Mouse (Mus musculus): ENCODE measurements at regions not wholly inside any gene's neighbourhood (a gene's known extent, or its start where the extent isn't known, plus 50 kb on each side); places are given as distances from the start of the nearest gene placed in this dataset.
"Not testable (repeated sequence)": the region's sequence is repeated elsewhere in the genome, so short reads cannot be mapped to it uniquely, and the experiment has no call there.

- no peak for DNase-seq (ENCODE audit: low spot score)
These were observed 107.5 kb upstream of the Rasgrp1 start for GRCm38 (mm10) chr2:117450172-117450865.

GRCm38 (mm10) chr2:117451818-117452217, 109.0 kb upstream of the Rasgrp1 start:
- no peak for DNase-seq (ENCODE audit: low spot score)

DNA sequence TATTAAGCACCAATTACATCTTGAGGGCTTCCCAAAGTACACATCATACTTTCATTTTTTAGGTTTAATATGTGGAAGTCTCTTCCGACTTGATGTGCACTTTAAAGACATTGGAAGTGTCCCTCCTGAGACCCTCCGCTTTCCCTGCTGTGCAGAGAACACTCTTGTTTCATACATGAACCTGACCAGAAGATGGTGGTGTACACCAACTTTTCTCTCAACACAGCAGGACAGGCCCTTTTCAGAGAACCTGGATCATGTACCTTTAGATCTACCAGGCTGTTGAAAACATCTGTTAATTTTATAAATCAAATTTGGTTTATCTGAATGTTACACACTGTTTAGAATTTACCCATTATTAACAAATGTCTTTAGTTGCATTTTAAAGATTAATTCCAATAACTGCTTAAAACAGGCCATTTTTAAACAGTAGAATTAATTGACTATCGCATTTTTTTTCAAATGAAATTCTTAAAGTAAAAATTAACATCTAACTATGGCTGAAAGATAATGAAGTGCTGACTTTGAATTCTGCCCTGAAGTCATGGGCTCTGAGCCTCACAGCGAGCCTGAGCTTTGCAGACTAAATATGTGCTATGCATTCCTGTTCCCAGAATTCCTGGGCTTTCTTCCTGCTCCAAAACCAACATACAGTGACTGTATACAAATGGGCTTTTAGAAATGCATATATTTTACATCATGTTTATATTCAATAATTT, 112.4 kb upstream of the Rasgrp1 start:
- DNase-seq (ENCODE audit: low spot score), result no peak

DNA sequence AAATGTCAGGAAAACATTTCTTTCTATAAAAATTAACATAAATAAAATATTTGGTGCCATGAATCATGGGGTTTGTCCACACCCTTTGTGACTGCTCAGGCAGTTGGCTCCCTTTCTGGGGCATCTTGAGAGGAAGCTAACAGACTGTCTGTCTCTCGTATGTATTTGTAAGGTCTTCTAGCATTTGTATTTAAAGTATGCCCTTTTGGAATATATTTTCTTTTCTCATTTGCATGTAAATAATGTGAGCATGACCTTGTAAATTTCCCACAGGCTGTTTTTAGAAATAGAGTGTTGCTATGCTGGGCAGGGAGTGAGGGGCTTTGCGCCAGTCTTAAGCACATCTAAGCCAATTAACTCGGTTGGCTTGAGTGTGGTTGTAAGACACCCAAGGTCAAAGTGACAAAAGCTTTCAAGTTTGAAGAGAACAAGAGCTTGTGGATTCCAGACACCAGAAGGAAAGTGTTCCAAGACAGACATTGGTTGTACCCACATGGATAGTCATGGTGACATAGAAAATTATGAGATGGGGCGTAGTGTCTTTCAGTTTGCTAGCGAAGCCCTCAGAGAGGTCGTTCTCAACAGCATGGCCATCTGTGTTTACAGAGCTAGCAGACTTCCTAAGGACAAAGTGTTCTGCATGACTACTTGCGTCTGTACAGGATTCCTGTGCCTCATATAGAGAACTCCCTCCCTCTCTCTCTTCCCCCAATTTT, 113.1 kb upstream of the Rasgrp1 start:
- DNase-seq (ENCODE audit: low spot score), result no peak

- DNase-seq (ENCODE audit: low spot score), result no peak
These were observed 113.7 kb upstream of the Rasgrp1 start for GRCm38 (mm10) chr2:117456456-117457020.

- no peak for DNase-seq (ENCODE audit: low spot score)
These were observed 118.9 kb upstream of the Rasgrp1 start for GRCm38 (mm10) chr2:117461541-117462290.

GRCm38 (mm10) chr2:117474885-117475542, 132.2 kb upstream of the Rasgrp1 start:
- no peak for DNase-seq (ENCODE audit: low spot score)

DNA sequence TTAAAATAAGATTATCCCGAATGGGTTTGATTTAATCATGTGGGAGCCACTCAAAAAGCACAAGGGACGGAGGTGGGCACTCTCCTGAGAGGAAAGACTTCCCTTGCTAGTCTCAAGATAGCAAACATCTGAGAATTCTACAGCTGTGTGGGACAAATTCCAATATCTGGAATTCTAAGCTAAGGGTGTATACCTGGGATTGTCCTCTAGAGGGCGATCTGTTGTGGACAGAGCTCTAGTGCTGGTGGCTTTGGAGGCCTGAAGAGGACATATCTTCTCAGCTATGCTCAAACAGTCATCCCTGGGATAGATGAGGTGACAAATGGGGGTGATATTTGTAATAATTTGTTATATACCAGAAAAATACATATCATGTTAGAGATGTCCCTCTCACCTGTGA, 132.8 kb upstream of the Rasgrp1 start:
- no peak for DNase-seq (ENCODE audit: low spot score)

- not testable (repeated sequence) for DNase-seq (ENCODE audit: low spot score)
These were observed 134.7 kb upstream of the Rasgrp1 start for GRCm38 (mm10) chr2:117477503-117477902.

DNA sequence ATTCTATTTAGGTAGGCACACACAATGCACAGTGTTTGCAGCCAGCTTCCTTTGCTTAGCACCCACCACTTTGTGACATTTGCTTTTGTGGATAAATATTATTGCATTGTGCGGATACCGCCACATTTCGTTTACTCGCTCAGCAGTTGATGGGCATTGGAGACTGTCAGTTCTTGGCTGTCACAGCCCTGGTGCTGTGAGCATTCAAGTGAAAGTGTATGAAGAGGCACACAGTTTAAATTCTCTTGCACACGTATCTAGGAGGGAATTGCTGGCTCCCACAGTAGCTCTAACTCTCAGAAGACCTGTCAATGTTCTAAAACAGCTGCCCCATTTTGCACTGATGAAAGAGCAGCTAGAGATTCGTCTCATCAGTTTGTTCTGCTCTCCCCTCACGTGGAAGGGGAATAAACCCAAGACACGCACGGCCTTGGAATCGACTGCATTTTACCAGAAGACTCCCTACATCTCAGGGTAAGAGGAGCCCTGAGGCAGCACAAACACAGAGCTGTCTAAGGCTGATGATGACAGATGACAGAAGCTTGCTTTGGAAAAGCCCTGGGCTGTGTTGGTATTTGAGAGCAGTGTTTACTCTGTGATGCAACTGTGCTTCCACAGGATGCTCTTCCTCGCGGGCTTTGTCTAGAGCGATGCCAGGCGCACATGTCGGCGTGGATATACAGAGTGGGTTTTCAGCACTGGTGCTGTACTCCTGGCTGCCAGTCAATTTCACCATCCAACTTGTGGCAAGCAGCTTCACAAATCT, 136.6 kb upstream of the Rasgrp1 start:
- DNase-seq (ENCODE audit: low spot score), result not testable (repeated sequence)

DNA sequence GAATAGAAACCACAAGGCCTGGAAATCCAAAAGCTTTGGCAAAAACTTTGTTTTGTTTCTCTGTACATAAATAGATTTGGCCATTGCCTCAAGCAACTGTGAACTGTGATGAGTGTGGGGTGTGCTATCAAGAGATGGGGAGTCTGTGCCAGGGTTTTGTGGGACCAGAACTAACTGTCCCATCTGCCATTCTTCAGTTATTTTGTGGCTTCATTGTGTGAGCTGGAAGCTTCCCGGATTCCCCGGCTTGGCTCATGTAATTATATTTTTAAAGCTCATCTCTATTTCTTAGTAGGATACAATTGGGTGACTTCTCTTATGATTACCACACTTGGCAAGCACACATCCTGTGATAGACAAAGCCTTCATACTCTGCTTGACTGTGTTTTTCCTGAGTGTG, 143.6 kb upstream of the Rasgrp1 start:
- peak; percentile 2 for DNase-seq (ENCODE audit: low spot score)

- no peak for DNase-seq (ENCODE audit: low spot score)
These were observed 155.8 kb upstream of the Rasgrp1 start for GRCm38 (mm10) chr2:117498565-117498964.

DNA sequence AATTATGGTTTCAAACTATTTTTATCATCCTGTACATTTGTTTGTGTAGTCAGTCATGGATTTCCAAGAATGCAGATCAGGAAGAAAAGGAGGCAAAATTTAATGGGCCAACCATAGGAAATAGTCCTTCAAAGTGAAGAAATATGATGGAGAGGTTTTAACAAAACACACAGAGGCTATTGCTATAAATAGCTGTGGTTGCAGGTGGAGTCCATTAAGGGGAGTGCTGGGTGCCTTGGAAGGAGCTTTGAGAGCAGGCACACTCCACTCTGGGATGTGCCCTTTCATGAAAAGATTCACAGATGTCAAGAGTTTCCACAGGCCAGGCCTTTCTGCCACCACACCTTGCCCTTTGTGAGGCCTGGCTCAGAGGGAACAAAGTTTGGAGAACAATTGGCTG, 159.8 kb upstream of the Rasgrp1 start:
- DNase-seq (ENCODE audit: low spot score), result no peak

DNA sequence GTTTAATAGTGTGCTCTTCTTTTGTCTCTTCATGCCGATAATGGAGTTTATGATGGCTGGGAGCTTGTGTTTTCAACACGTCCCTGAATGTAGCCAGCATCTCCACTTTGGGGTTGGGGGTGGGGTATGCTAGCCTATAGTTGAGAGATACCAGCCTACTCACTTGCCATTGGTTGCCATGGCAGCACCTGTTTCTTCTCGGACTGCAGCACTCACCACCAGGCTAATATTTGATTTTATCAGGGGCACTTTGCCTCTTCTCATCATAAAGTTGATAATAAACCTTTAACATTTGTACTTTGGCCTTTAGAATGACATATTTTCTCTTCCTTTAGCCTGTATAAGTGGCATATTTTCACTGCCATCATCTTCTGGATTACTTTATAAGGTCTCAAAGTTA, 168.9 kb upstream of the Rasgrp1 start:
- no peak for DNase-seq (ENCODE audit: low spot score)

- DNase-seq (ENCODE audit: low spot score), result no peak
These were observed 169.8 kb upstream of the Rasgrp1 start for GRCm38 (mm10) chr2:117512551-117512950.

GRCm38 (mm10) chr2:117524437-117524836, 181.6 kb upstream of the Rasgrp1 start:
- no peak for DNase-seq (ENCODE audit: low spot score)

DNA sequence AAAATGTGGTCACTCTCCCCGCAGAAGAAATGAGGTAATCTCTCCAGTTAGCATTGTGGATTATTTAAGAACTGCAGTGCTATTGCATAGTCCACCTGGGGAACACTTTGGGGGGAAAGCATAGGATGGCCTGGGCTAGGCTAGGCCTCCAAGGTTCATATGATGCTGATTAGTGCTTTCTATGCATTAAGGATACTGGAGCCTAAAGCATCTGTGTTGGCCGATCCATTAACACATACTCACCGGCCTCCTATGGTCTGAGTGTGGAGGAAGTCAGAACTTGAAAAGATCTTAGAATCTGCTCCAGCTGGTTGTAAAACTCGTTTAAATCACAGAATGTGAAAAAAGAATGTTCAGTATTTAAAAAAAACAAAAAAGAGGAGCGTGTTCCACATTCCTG, 196.1 kb upstream of the Rasgrp1 start:
- DNase-seq (ENCODE audit: low spot score), result no peak

GRCm38 (mm10) chr2:117539285-117539684, 196.5 kb upstream of the Rasgrp1 start:
- no peak for DNase-seq (ENCODE audit: low spot score)

DNA sequence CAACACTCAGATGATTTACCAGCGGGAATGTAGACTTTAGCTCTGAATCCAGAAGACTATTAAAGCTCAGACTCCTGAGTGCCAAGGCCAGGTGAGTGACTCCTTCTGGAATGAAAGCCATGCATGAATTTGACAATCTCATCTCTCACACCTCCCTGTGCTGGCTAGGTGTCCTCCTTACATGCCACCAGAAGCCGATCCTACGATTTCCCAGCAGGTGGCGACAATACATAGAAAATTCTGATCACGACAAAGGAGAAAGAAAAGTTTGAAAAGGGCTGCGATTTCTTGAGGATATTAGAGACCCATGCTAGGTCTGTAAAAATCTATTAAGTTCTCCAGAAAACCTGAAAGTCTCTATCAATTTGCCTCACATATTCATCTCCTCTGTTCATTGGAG, 198.7 kb upstream of the Rasgrp1 start:
- peak; percentile 55 for DNase-seq (ENCODE audit: low spot score)

- DNase-seq (ENCODE audit: low spot score), result no peak
These were observed 199.5 kb upstream of the Rasgrp1 start for GRCm38 (mm10) chr2:117542298-117542697.
